Mouse (Mus musculus): ENCODE data around the gene Rbms3. TPM values are rescaled to one million over a fixed set of nuclear protein-coding genes. Genes with fewer than 3 reads are reported as not detected.

Rbms3 gene
- polyA plus RNA-seq, 1 experiment from 2014 or later, result 12.2 TPM

DNA sequence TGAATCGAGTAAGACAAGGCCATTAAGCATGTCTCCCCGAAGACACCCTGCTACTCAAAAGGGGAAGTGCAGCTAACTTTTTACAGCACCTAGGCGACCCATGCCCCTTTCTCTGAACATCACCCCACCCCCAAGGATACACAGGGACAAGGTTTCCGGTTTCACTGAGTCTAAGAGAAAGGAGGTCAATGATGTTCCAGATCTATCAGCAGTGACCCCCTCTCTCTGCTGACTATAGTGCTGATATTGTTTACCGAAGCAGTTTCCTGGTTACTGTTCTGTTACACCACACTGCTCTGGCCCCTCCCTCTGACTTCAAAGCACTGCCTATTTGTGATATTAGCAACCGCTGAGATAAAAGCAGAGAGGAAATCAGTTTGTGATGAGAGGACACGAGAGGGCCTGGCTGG, 229.4 kb downstream of the Rbms3 start:
- Histone ChIP-seq H3K27ac (ENCODE audit: low read depth, low read length) (no peak overlapping the region), H3K9ac (ENCODE audit: low read length) (no peak overlapping the region), H3K4me3 (ENCODE audit: low read depth, low read length) (no peak overlapping the region), H3K4me2 (ENCODE audit: low read depth, low read length, severe bottlenecking) (no peak overlapping the region), H3K36me3 (ENCODE audit: control insufficient read depth, insufficient read depth, low read length) (no peaks in the 10 kb centered on the region), H3K27me3 (ENCODE audit: control insufficient read depth, insufficient read depth, low read length) (no peaks in the 10 kb centered on the region), H3K4me1 (replicated peaks; ENCODE audit: control insufficient read depth, insufficient read depth, low read length) (no peaks in the 10 kb centered on the region), H3K9me3 (ENCODE audit: control insufficient read depth, low read length) (no peaks in the 10 kb centered on the region)
- no peak for DNase-seq (ENCODE audit: low spot score)
- ATAC-seq (replicated peaks; ENCODE audit: low FRiP score), result 0 out of 2 replicates have a peak, but pooled peaks have one; percentile 27
- 59% methylated on average over 7 of the region's 7 CpGs for WGBS

DNA sequence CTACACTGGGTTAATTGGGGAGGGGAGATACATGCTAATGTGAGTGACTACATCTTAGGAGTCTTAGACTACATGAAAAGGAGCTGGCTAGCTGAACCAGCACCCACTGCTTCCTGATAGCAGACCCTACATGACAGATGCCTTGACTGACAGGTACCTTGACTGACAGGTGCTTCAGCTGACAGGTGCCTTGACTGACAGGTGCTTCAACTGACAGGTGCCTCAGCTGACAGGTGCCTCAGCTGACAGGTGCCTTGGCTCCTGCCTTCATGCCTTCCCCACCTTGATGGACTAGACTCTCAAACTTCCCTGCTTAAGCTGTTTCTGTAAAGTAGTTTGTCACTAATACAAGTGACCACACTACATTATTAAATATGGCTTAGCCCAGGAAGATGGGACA, 232.6 kb downstream of the Rbms3 start:
- Histone ChIP-seq H3K9ac (ENCODE audit: low read length) (no peak overlapping the region), H3K27me3 (ENCODE audit: control insufficient read depth, insufficient read depth, low read length) (no peaks in the 10 kb centered on the region), H3K36me3 (ENCODE audit: control insufficient read depth, insufficient read depth, low read length) (no peaks in the 10 kb centered on the region), H3K4me2 (ENCODE audit: low read depth, low read length, severe bottlenecking) (no peak overlapping the region), H3K27ac (ENCODE audit: low read depth, low read length) (no peak overlapping the region), H3K4me1 (replicated peaks; ENCODE audit: control insufficient read depth, insufficient read depth, low read length) (no peaks in the 10 kb centered on the region), H3K9me3 (ENCODE audit: control insufficient read depth, low read length) (no peaks in the 10 kb centered on the region), H3K4me3 (ENCODE audit: low read depth, low read length) (no peak overlapping the region)
- DNase-seq (ENCODE audit: low spot score) (no peak), ATAC-seq (replicated peaks; ENCODE audit: low FRiP score) (no peak)

DNA sequence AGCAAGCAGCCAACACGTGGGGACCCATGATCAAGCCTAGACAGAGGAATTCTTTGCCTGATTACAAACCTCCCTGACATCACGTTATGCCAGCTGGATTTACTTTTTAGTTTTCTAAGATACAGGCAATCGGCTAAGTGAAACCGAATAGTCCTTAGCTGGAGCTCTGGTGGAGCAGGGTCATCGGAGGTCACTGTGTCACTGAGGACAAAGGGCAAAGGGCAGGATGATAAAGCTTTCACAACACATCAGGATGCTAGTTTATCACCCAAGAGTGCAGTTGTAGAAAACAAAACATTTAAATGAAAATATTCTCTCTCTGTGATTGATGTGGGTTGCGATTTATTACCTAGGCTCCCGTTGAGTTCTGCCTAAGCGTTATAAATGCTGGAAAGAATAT, 233.1 kb downstream of the Rbms3 start:
- no peak for ATAC-seq (replicated peaks; ENCODE audit: low FRiP score)
- Histone ChIP-seq H3K4me2 (ENCODE audit: low read depth, low read length, severe bottlenecking) (no peak overlapping the region), H3K27ac (ENCODE audit: low read depth, low read length) (no peak overlapping the region), H3K9ac (ENCODE audit: low read length) (no peak overlapping the region), H3K27me3 (ENCODE audit: control insufficient read depth, insufficient read depth, low read length) (no peaks in the 10 kb centered on the region), H3K9me3 (ENCODE audit: control insufficient read depth, low read length) (no peaks in the 10 kb centered on the region), H3K4me3 (ENCODE audit: low read depth, low read length) (no peak overlapping the region), H3K4me1 (replicated peaks; ENCODE audit: control insufficient read depth, insufficient read depth, low read length) (no peaks in the 10 kb centered on the region), H3K36me3 (ENCODE audit: control insufficient read depth, insufficient read depth, low read length) (no peaks in the 10 kb centered on the region)
- DNase-seq (ENCODE audit: low spot score), result no peak
- 82% methylated on average over 8 of the region's 8 CpGs for WGBS

DNA sequence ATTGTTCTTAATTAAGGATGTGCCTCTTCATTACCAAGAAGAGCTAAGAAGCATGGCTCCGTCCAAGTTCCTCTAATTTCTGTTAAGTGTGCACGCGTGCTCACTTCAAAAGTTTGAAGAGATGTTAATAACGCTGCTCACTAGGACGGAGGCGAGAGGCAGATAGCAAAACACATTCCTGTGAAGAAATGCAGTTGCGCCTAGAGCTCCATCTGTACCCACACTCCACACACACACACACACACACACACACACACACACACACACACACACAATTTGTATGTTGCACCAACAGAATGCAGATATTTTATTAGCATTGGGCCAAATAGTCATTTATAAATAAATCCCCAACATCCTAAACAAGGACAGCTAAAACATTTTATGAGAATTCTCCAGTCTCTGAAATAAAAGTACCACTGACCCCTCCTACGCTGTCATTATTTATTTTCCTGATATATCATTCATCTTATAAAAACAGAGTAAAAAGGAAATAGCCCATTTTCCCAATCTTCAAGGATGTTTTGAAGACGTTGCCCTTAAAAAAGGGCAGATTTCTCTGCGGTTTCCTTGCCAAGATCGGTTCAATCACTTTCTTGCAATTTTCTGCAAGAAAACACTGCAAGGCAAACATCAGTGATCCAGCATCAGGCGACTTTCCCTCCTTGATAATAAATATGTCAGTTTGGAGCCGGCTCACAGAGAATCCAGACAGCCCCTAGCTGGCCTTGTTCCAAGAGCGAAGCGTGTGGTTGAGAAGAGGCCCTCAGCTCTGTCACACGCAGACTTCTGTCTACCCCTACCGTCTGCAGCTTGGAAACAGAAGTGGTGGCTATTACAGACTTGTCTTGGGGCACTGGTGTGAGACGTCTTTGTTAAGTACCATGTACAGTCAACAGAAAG, 235.8 kb downstream of the Rbms3 start:
- no peaks in the 10 kb centered on the region for H3K36me3 ChIP-seq (ENCODE audit: control insufficient read depth, insufficient read depth, low read length)
- no peak overlapping the region for H3K4me2 ChIP-seq (ENCODE audit: low read depth, low read length, severe bottlenecking)
- H3K9me3 ChIP-seq (ENCODE audit: control insufficient read depth, low read length), result no peaks in the 10 kb centered on the region
- DNase-seq (ENCODE audit: low spot score) (no peak), ATAC-seq (replicated peaks; ENCODE audit: low FRiP score) (no peak)
- H3K4me1 ChIP-seq (replicated peaks; ENCODE audit: control insufficient read depth, insufficient read depth, low read length), result no peaks in the 10 kb centered on the region
- no peaks in the 10 kb centered on the region for H3K27me3 ChIP-seq (ENCODE audit: control insufficient read depth, insufficient read depth, low read length)
- no peak overlapping the region for H3K9ac ChIP-seq (ENCODE audit: low read length)
- H3K27ac ChIP-seq (ENCODE audit: low read depth, low read length), result no peak overlapping the region
- 86% methylated on average over 18 of the region's 18 CpGs for WGBS
- no peak overlapping the region for H3K4me3 ChIP-seq (ENCODE audit: low read depth, low read length)

DNA sequence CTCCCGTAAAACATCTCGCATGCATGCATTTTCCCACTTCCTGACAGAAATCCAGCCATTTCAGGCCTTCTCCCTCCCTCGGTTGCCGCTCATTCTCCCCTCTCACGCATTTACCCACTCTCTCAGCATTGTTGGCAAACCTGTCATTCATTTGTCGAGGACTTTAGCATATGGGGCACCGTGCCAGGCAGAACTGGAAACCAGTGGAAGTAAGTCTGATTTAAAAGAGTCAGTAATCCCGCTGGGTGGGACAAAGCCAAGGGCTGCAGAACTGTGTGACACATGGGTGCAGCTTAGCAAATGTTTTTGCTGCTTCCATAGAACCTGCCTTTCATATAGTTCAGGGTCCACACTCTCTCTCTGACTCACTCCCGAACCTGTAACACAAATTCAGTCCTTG, 241.7 kb downstream of the Rbms3 start:
- WGBS, result 83% methylated on average over 9 of the region's 9 CpGs
- no peak for ATAC-seq (replicated peaks; ENCODE audit: low FRiP score)
- DNase-seq (ENCODE audit: low spot score), result no peak

DNA sequence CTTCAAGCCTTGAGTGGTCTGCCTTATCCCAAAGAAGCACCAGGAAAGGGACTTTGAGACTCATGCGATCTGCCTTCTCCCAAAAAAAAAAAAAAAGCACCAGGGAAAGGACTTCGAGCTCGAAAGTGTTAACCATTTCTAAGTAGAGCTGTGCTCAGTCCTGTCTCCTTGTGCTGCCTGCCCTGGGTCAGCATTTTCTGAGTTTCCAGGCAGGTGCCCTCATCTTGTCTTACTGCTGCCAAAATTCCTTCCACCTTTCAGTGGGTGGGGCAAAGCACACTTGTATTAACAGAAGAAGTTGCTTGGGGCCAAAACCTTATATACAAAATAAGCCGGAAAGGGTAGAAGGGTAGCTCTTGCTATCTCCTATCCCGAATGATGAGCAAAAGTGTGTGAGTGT, 248.8 kb downstream of the Rbms3 start:
- peaks cover 5% of the 10 kb centered on the region; the same call in 1 of the 2 replicates for H3K4me1 ChIP-seq (replicated peaks; ENCODE audit: control insufficient read depth, insufficient read depth, low read length)
- no peak overlapping the region for H3K27ac ChIP-seq (ENCODE audit: low read depth, low read length)
- H3K27me3 ChIP-seq (ENCODE audit: control insufficient read depth, insufficient read depth, low read length), result no peaks in the 10 kb centered on the region
- H3K9me3 ChIP-seq (ENCODE audit: control insufficient read depth, low read length), result no peaks in the 10 kb centered on the region
- no peak overlapping the region for H3K9ac ChIP-seq (ENCODE audit: low read length)
- H3K36me3 ChIP-seq (ENCODE audit: control insufficient read depth, insufficient read depth, low read length), result no peaks in the 10 kb centered on the region
- ATAC-seq (replicated peaks; ENCODE audit: low FRiP score) (no peak), DNase-seq (ENCODE audit: low spot score) (no peak)
- no peak overlapping the region for H3K4me2 ChIP-seq (ENCODE audit: low read depth, low read length, severe bottlenecking)
- H3K4me3 ChIP-seq (ENCODE audit: low read depth, low read length), result no peak overlapping the region
- 79% methylated on average over 5 of the region's 5 CpGs for WGBS

More for the DNA sequence above, 241.7 kb downstream of the Rbms3 start:
- Histone ChIP-seq H3K4me2 (ENCODE audit: low read depth, low read length, severe bottlenecking) (no peak overlapping the region), H3K27ac (ENCODE audit: low read depth, low read length) (no peak overlapping the region), H3K27me3 (ENCODE audit: control insufficient read depth, insufficient read depth, low read length) (no peaks in the 10 kb centered on the region), H3K4me1 (replicated peaks; ENCODE audit: control insufficient read depth, insufficient read depth, low read length) (no peaks in the 10 kb centered on the region), H3K9ac (ENCODE audit: low read length) (no peak overlapping the region), H3K4me3 (ENCODE audit: low read depth, low read length) (no peak overlapping the region), H3K9me3 (ENCODE audit: control insufficient read depth, low read length) (no peaks in the 10 kb centered on the region), H3K36me3 (ENCODE audit: control insufficient read depth, insufficient read depth, low read length) (no peaks in the 10 kb centered on the region)

DNA sequence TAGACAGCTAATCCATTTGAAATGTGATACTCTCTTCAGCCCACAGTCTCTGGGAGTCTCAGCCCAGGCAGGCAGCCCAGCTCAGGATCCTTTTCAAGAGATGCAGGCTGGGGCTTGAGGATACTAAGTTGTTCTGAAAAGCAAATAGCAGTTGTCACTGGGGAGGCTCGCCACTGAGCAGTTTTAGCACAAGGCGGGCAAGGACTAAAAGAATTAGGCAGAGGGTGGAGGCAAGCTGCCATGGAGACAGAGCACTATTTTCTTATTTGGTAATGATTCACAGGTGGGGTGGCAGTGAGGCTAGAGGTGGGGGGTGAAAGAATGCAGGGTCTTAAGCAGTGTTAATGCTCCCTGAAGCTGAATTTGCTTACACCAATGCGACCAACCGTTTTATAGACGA, 249.6 kb downstream of the Rbms3 start:
- no peak overlapping the region for H3K9ac ChIP-seq (ENCODE audit: low read length)
- H3K4me2 ChIP-seq (ENCODE audit: low read depth, low read length, severe bottlenecking), result no peak overlapping the region
- 12% methylated on average over 5 of the region's 5 CpGs for whole genome bisulfite sequencing
- ATAC-seq (replicated peaks; ENCODE audit: low FRiP score) (peak; percentile 70), DNase-seq (ENCODE audit: low spot score) (peak; percentile 57)
- no peaks in the 10 kb centered on the region for H3K9me3 ChIP-seq (ENCODE audit: control insufficient read depth, low read length)
- H3K4me3 ChIP-seq (ENCODE audit: low read depth, low read length), result no peak overlapping the region
- H3K36me3 ChIP-seq (ENCODE audit: control insufficient read depth, insufficient read depth, low read length), result no peaks in the 10 kb centered on the region
- H3K4me1 ChIP-seq (replicated peaks; ENCODE audit: control insufficient read depth, insufficient read depth, low read length), result peaks cover 5% of the 10 kb centered on the region; the same call in 1 of the 2 replicates
- no peak overlapping the region for H3K27ac ChIP-seq (ENCODE audit: low read depth, low read length)
- H3K27me3 ChIP-seq (ENCODE audit: control insufficient read depth, insufficient read depth, low read length), result no peaks in the 10 kb centered on the region

DNA sequence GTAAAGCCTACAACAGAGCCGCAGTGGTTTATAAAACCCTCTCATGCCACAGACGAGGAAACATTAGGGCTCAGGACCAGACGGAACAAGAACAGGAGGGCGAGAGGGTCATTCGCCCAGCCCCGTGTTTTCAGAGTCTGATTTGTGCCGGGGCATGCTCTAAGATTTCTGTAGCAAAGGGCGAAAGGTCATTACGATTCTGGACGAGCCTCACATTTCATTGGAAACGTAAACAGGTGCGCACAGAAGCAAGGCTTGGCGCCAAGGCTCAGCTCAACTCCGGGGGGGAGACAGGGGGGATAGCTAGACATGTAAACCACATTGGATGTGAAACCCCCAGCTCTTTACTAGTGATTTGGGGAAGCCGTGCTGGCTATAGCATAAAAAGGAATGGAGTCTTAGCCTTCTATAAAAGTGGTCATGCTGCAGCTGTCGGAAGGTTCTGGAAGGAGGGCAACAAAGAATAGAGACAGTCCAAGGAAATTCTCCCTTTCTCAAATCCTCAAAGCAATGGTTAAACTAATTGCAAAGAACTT, 250.2 kb downstream of the Rbms3 start:
- Histone ChIP-seq H3K4me3 (ENCODE audit: low read depth, low read length) (no peak overlapping the region), H3K4me1 (replicated peaks; ENCODE audit: control insufficient read depth, insufficient read depth, low read length) (peaks cover 5% of the 10 kb centered on the region; the same call in 1 of the 2 replicates), H3K27me3 (ENCODE audit: control insufficient read depth, insufficient read depth, low read length) (no peaks in the 10 kb centered on the region), H3K36me3 (ENCODE audit: control insufficient read depth, insufficient read depth, low read length) (no peaks in the 10 kb centered on the region), H3K9ac (ENCODE audit: low read length) (no peak overlapping the region), H3K27ac (ENCODE audit: low read depth, low read length) (no peak overlapping the region), H3K4me2 (ENCODE audit: low read depth, low read length, severe bottlenecking) (no peak overlapping the region), H3K9me3 (ENCODE audit: control insufficient read depth, low read length) (no peaks in the 10 kb centered on the region)
- 50% methylated on average over 16 of the region's 16 CpGs for WGBS
- no peak for DNase-seq (ENCODE audit: low spot score)
- peak; percentile 38; the same call in 1 of the 2 replicates for ATAC-seq (replicated peaks; ENCODE audit: low FRiP score)
